Mouse (Mus musculus) leukemia stem cell, adult 10-12 weeks (primary cell): ENCODE results near the gene Ms4a6c. TPM values are rescaled to one million over a fixed set of nuclear protein-coding genes. Genes with fewer than 3 reads are reported as not detected.

Experiments
- polyA plus RNA-seq: library from polyadenylated mRNA; stranded (reverse); fragments of >175 nt; gene quantifications from 2 replicates; pipeline ENCODE4 v1.2.3, GENCODE M21; 2012; ENCODE audit warnings: low replicate concordance

Gene Ms4a6c
- 0.66 and 1.0 TPM in 2 replicates for polyA plus RNA-seq

DNA sequence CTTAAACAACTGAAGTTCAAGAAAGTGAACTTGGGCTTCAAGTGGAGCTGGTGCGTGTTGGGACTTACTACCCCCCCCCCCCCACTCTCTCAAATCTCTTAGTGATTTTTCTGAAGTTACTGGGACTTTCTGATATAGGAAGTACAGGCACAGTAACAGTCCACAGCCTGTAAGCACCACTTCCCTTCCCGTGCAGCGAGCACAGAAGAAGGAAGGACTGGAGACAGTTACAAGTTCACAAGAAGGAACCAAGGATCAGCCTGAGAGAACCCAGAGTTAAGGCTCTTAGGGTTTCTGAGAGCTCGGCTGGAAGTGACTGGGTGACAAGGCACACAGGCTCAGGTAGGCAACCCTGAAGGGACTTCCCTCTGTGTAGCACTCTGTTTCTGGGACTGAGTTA is at the start of gene Ms4a6c:
Gene Ms4a6c (plus strand): TSS at position 152 of the 400 bp plus-strand sequence.

DNA sequence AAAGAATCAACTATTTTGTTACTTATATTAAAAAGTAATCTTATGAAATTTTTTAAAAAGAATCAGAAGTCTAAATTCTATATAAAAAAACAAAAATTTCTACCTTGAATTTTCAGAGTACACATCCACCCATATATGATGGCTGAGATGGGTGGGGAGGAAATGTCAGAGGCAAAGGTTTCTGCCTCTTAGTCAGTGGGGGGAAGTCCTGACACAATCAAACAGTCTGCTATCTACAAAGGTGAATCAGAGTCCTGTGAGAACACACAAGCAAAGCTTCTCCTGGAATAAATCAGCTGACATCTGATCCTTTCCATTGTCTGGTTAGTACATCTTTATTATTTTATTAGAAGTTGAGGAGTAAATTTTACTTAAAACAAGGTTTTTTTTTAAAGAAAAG is 25.8 kb upstream of the Ms4a6c start, which contains the start of gene Ms4a4b:
Gene Ms4a4b (plus strand): TSS at position 216 of the 400 bp plus-strand sequence.

DNA sequence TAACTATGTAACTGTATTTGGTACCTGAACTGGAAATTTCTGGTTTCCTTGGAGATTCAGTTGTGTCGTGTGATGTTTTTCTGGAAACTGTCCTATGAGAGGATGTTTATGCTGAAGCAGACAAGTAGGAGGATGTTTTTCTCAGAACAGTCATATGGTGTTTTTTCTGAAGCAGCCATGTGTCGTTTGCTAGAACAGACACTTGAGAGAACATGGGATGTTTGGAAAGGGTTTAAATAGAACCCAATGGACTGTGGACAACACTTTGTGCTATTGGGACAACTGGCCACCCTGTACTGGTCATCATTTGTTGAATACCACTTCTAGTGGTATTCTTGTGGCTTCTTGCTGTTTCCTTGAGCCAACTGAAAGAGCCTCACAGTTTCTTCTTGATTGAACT is 16.6 kb downstream of the Ms4a6c start, which contains the start of gene Gm8369:
Gene Gm8369 (plus strand): TSS at position 193 of the 400 bp plus-strand sequence.

DNA sequence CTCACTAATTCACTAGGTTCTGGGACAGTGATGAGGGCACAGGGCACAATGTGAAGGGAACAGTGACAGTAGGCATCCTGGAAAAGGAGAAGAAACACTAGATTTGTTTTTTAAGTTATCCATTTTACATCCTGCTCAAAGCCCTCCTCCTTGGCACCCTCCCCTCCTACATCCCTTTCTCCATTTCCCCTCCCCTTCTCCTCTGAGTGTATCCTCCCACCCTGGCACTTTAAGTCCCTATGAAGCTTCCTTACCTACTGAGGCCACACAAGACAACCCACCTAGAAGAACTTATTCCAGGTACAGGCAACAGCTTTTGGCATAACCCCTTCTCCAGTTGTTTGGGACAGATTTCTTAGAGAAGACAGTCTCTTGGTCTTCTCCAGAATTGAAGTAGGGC is 47.1 kb downstream of the Ms4a6c start, which contains the start of gene Ms4a6b:
Gene Ms4a6b (plus strand): TSS at position 267 of the 400 bp plus-strand sequence.

Other genes starting within 250 kb of the Ms4a6c start
- gene Ms4a12, start 236.9 kb upstream of the Ms4a6c start, polyA plus RNA-seq: not detected in 2 replicates
- 0.55 and 3.7 TPM in 2 replicates for gene Ms4a1, start 203.1 kb upstream of the Ms4a6c start, polyA plus RNA-seq
- not detected in 2 replicates for gene Ms4a5, start 185.5 kb upstream of the Ms4a6c start, polyA plus RNA-seq
- not detected in 2 replicates for gene Ms4a14, start 154.9 kb upstream of the Ms4a6c start, polyA plus RNA-seq
- gene Ms4a7, start 133.2 kb upstream of the Ms4a6c start, polyA plus RNA-seq: 2.1 TPM in 1 of 2 replicates, not detected in the other
- gene Ms4a4a, start 93.8 kb upstream of the Ms4a6c start, polyA plus RNA-seq: 0.23 and 0.44 TPM in 2 replicates
- 0.14 and 0.82 TPM in 2 replicates for gene Ms4a4c, start 64.6 kb upstream of the Ms4a6c start, polyA plus RNA-seq
- gene Ms4a4b, start 25.8 kb upstream of the Ms4a6c start, polyA plus RNA-seq: 4.0 and 15.1 TPM in 2 replicates
- 0.20 and 0.48 TPM in 2 replicates for gene Gm8369, start 16.6 kb downstream of the Ms4a6c start, polyA plus RNA-seq
- gene Ms4a6b, start 47.1 kb downstream of the Ms4a6c start, polyA plus RNA-seq: 0.47 and 1.1 TPM in 2 replicates
- 0.19 TPM in 1 of 2 replicates, not detected in the other for gene Ms4a4d, start 67.4 kb downstream of the Ms4a6c start, polyA plus RNA-seq
- gene Ms4a6d, start 135.5 kb downstream of the Ms4a6c start, polyA plus RNA-seq: 0.82 and 1.2 TPM in 2 replicates
- not detected in 2 replicates for gene Ms4a2, start 154.4 kb downstream of the Ms4a6c start, polyA plus RNA-seq
- gene Ms4a3, start 171.5 kb downstream of the Ms4a6c start, polyA plus RNA-seq: not detected in 2 replicates
- 0.39 TPM in 1 of 2 replicates, not detected in the other for gene Oosp2, start 191.2 kb downstream of the Ms4a6c start, polyA plus RNA-seq
- gene Oosp1, start 221.8 kb downstream of the Ms4a6c start, polyA plus RNA-seq: not detected in 2 replicates
- gene Oosp3, start 227.7 kb downstream of the Ms4a6c start, polyA plus RNA-seq: not detected in 2 replicates